Mouse (Mus musculus): ENCODE results near the gene Pde12. TPM values are rescaled to one million over a fixed set of nuclear protein-coding genes. Genes with fewer than 3 reads are reported as not detected.

The Pde12 gene
- 1 to 10 TPM; 6.8 to 7.6 TPM for total RNA-seq (2023)

GRCm38 (mm10) chr14:26669292-26670073, at the start of gene Pde12:
Pde12 (minus strand) TSS chr14:26669883.

DNA sequence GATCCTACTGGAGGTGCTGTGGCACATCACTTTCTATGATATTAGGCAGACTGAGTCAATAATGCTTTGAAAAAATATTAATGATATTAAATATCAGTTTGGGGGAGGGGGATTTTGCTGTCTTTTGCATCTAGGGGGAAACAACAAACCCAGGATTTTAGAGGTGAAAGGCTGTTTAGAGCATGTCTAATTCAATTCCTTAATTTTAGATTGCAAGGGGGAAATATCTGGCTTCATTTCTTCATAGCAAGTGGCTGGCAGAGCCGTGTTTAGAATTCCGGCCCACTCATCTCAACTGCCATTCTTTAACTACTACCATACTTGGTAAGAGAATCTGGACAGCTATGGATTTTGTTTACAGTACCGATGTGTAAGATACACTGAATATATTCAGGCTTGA, 23.3 kb upstream of the Pde12 start, which contains the start of gene Dnah12:
TSS of gene Dnah12 (plus strand) at position 301 of the 400 bp plus-strand sequence.

DNA sequence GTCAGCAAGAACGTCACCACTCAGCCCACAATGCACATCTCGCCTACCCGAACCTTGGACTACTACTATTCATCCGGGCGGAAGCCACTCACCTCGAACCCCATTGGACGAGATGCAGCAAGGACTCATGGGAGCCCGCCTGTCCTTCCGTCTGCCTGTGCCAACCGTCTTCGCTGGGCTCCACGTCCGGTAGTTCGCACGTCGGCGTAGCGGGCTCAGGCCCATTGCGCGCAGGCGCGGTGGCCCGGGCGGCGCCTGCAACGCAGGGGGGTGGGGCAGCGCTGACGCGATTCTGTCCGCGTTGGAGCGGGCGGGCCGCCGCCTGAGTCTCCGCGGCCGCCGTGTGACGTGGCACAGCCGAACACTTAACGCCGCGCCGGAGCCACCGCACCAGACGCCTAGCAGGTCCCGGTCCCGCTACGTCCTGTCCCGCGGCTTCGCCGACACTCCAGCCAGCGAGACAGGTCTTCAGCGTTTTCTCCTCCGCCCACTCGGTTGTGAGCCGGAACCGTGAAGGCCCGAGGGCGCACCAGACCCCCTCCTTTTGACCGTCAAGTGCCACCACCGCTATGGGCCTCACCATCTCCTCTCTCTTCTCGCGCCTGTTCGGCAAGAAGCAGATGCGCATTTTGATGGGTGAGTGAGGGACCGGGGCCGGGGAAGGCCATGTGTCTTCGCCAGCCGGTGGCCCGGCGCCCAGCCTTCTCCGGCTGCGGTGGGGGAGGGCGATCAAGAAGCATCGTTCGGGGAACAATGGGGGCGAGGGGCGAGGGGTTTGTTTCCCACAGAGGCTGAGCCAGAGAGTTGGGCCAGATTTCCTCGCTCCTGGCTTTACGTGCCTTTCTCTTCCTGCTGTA, 31.6 kb downstream of the Pde12 start, which contains the start of gene Arf4:
TSS of gene Arf4 (plus strand) at position 224 of the 857 bp plus-strand sequence.

Other genes with a start within 250 kb of the Pde12 start
- gene Slmap, start 135.0 kb downstream of the Pde12 start, total RNA-seq (2023), result 10 to 100 TPM; 90.5 to 91.3 TPM
- 10 to 100 TPM; 14.6 to 15.1 TPM for gene Dennd6a, start 96.0 kb downstream of the Pde12 start, total RNA-seq (2023)
- gene Arf4, start 31.8 kb downstream of the Pde12 start, total RNA-seq (2023), result 100 to 1,000 TPM; 161 to 169 TPM
- under 1 TPM in 1 of 2 experiments, not detected in 1; 0.07 TPM for gene Dnah12, start 23.4 kb upstream of the Pde12 start, total RNA-seq (2023)
- not detected for gene Asb14, start 224.7 kb upstream of the Pde12 start, total RNA-seq (2023)